Mouse (Mus musculus) R1 (cell line): Measurements from ENCODE around the gene Hist1h1t.
"Not testable (repeated sequence)": the region's sequence is repeated elsewhere in the genome, so short reads cannot be mapped to it uniquely, and the experiment has no call there.

Experiments
- DNase-seq: peaks from one replicate; pipeline ENCODE4 v3.0.0-alpha.2; 2018; ENCODE audit warnings: low read depth, low spot score

Gene Hist1h1t

DNA sequence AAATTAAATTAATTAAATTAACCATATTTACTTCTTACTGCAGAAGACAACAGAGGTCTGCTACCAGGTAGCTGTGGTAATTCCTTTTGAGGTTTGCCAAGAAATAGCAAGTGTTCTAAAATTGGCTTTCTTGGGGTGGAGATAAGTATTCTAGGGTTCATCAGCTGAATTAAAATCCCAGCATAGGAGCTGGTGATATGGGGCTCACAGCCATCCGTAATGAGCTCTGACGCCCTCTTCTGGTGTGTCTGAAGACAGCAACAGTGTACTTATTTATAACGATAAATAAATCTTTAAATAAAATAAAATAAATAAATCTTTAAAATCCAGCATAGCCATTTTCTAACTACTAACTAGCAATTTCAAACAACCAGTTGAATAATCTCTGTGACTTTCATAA lies 4.2 kb downstream of the Hist1h1t start:
- no peak for DNase-seq

DNA sequence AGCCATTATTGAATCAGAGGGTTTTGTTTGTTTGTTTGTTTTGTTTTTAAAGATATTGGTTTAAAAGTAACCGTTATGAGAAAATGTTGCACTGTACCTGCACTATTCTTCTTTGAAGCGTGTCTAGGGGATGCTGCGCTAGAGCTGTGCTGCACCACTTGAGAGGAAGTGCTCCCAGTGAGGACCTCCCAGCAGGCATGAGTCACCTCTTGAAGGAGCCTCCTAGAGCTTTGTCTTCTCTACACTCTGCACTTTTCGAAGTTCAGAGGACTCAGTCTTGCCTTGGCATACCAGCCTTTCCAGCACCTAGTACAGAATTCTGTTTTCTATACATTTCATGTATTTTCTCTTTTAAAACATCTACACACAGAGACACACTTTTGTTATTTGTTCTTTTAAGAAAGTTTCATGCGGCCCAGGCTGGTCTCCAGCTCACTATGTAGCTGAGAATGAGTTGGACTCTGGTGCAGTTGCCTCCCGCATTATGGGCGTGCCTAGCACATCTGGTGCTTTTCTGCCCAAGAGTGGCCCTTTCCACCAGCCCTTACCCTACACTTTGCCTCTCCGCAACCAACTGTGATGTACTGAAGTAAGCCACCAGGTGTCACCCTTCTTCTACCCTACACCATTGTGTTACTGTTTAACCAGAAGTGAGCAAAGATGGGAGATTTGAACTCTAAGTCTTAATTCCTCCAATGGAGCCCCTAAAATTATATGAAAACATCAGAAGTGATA lies 5.3 kb downstream of the Hist1h1t start:
- peak; percentile 88 for DNase-seq

- DNase-seq, result no peak
Observed at GRCm38 (mm10) chr13:23702220-23702619, 6.6 kb downstream of the Hist1h1t start.

GRCm38 (mm10) chr13:23702801-23703200 lies 7.2 kb downstream of the Hist1h1t start:
- DNase-seq, result not testable (repeated sequence)

DNA sequence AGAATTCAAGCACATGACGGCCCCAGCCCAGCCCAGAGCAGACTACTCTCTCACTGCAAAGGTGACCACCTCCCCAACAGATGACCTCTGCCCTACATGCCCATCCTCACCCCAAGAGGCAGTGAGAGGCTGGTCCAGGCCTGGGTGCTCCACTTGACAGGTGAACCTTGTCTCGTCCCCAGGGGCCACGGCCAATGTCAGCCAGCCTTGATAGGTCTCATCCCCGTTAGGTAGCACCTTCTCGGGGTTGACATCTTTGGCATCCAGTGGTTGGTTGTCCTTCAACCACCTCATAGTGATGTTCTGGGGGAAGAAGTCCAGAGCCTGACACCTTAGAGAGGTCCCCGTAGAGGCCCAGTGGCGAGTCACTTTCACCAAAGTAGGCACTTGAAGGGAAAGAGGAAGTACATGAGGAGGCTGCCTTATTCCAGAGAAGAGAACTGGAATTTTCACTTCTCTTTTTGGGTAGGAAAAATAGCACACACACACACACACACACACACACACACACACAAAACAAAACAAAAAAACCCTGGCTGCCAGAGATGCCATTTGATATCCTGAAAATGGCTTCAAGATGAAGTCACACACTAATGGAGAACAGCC lies 10.2 kb downstream of the Hist1h1t start:
- DNase-seq, result no peak

DNA sequence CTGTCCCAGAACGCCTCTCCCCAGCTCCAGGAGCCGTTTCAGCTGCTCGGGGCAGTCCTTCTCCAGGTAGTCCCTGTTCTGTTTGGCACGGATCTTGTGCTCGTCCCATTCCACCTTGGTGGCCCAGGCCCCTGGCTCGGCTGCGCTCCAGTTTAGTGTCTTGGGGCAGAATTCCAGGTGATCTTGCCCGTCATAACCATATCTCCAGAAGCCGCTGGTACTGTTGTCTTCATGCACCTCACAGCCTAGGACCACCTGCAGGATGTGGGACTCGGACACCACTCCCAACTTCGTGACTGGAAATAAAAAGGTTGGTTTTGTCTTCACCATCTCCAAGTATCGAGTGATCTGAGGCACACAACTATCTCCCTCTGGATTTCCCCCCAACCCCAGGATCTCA lies 11.2 kb downstream of the Hist1h1t start:
- DNase-seq, result no peak

DNA sequence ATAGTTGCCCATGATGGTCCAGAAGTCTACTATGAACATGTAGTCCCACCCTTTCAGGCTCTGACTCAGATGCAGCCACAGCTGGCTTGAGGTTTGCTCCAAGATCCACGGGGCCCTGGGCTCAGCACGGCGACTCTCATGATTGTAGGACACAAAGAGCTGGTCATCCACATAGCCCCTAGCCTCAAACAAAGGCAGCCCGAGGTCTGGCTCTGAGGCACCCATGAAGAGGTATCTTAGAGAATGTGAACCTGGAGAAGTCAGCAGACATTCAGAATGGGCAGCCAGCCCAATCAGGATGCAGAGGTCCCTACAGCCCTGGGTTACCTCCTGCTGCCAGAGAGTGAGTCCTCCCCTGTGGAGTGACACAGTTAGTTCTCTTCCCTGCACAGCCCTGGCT lies 12.4 kb downstream of the Hist1h1t start:
- DNase-seq, result no peak

GRCm38 (mm10) chr13:23708654-23709053 lies 13.0 kb downstream of the Hist1h1t start:
- DNase-seq, result no peak

DNA sequence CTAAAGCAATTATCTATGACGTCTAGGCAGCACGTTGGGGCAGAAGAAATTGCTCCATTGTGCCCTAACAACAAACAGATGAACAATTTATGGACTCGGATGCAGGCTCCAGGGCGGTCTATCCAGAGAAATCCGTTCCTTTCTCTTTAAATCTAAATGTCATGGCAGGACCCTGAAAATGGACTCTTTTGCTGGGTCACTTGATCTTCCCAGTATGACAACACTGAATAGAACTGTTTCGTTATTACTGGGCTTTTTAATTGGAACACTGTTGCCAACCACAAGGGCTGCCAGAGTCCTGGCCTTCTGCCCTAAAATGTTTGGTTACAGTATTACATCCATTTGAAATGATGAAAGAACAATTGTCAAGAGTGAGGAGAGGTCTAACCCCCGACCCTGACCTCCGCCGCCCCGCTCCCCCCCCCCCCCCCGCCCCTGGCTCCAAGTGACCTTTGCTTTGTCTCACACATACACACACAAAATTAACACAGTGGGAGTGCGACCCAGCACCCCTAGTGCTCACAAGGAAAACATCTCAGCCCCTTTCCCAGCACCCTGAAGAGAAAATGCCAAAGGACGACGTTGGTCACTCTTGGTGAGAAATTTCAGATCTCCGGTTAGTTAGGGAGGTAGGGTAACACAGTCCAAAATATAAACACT lies 14.2 kb downstream of the Hist1h1t start:
- DNase-seq, result no peak

DNA sequence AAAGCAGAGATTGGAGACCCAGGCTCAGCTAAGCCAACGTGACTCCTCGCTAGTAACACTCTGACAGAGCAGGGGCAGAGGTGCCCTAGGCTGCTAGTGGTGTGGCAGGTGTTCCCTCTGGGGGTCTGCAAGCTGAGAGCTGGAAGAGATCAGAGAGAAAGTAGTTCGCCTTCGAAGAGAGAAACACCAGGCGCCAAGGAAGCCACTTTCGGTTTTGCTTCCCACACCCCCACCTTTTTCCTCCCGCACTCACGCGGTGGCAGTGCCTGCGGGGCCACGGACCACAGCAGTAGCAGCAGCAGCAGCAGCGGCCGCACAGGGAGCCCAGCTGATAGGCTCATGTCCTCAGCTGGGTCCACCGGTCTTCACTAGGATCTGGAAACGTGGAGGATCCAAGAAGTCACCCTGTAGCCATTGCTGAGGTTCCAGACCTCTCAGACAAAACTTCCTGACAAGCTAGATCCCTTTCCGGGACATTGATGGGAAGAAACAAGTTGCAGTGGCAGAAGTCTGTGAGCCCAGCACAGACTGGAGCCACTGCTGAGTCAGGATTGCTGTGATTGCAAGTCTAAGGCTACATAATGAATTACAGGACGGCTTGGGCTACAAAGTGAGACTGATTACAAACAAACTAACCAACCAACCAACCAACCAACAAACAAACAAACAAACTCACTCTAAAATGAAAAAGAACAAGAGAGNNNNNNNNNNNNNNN lies 14.9 kb downstream of the Hist1h1t start, which contains the start of gene Hfe:
Gene Hfe (minus strand): TSS at position 481 of the 716 bp plus-strand sequence.
- peak; percentile 43 for DNase-seq

DNA sequence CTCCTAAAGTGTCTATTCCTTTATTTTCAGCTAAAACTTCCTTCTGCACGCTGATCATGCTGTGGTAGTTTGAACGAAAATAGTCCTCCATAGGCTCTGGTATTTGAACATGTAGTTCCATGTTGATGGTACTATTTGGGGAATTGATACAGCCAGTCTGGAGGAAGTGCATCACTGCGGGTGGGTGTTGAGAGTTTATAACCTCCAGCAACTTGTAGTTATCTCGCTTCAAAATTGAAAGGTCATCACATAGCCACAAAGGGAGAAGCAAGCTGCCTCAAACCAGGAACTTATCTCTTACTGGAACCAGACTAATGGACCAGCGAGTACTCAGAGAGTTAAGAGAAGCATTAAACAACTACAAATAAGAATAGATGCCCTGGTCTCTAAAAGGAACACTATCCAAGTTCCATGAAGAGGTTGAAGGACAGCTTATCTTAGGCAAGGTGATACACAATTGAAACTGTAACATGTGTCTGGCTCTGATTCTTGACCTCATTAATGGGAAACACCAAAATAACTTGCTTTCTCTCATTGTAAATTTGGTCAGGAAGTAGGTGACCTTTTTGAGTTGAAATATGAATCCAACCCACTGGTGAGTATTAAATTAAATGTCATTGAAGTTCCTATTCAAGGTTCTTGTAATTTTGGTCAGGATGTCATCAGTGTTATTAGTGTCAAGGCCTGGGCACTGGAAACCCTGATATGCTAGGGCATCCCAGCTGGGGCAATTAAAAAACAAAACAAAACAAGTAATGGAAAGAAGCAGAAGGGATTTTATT lies 20.8 kb downstream of the Hist1h1t start:
- DNase-seq, result no peak

DNA sequence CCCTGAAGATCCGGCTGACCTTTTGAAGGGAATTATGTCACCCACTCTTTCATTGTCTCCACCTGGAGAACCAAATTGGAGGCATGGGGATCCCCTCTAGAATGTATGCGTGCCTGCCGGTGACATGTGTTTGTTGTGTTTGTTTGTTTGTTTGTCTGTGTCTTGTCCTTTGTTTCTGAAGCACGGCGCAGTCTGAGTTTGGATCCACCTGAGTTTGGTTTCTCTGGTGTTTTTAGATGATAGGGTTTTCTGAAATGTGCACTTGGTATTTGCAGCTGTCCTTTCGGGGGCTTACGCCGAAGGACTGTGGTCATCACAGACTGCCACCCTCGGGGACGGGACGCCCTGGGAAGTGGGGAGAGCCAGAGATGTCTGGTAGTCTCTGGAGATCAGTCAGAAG lies 21.6 kb downstream of the Hist1h1t start:
- no peak for DNase-seq

- DNase-seq, result not testable (repeated sequence)
Observed at GRCm38 (mm10) chr13:23717593-23718245, 22.1 kb downstream of the Hist1h1t start.

DNA sequence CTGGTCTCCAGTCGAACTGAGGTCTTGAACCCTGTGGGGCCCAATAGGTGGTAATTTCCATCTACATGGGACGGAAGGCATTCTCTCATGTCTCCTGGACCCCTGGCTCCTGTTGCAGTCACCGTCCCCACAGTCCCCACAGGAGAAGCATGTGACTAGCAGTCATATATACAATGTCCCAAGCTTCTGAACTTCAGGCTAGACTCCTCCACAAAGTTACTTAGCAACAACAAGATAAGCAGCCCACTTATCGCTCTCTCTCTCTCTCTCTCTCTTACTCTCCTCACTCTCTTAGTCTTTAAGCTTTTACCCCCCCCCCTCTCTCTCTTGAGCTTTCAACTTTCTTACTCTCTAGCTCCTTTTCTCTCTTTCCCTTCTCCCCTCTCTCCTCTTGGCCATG lies 28.6 kb downstream of the Hist1h1t start:
- DNase-seq, result no peak

- no peak for DNase-seq
Observed at GRCm38 (mm10) chr13:23725213-23725612, 29.6 kb downstream of the Hist1h1t start.

DNA sequence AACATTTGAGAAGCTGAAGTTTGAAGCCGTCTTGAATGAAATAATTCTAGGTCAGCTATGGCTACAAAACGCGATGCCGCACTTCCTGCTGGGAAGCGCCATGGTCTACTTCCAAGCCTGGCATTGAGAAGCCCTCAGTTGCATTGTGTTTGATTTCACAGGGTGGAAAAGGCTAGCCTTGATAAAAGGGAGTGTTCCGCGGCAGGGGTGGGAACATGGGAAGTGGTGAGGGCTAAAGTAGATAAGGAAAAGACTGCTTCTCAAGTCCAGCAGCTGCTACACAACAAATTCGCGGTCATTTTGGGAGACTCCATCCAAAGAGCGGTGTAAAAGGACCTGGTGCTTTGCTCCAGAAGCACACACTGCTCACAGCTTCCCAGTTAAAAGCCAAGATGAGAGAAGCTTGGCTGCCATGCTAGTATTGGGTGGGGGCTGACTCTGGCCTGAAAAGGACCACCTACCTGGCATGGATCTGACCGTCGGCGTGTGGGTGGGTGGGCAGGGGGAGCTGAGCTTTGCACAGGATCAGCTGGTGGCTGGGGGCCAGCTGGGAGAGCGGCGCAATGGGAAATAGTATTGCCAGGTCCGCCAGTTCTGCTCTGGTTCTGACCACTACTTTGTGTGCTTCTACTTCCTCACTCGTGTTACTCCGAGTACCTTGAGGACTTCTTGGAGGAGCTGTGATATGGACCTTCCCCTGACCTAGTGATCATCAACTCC lies 33.0 kb downstream of the Hist1h1t start:
- DNase-seq, result no peak

- DNase-seq, result no peak
Observed at GRCm38 (mm10) chr13:23729192-23729525, 33.5 kb downstream of the Hist1h1t start.

DNA sequence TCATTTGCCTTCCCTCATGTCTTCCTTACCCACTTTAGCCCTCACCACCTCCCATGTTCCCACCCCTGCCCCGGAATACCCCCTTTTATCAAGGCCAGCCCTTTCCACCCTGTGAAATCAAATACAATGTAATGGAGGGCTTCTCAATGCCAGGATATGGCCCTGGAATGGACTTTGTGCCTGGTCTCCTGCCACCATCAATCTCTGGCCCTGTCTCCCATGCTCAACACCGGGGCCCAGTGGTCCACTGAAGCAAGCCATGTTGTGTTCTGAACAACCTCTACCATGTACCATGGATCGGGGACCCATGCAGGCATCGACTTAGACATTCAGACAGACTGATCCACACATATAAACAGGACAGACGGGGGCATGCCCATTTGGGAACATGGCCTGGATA lies 34.1 kb downstream of the Hist1h1t start:
- DNase-seq, result no peak

- no peak for DNase-seq
Observed at GRCm38 (mm10) chr13:23730479-23730878, 34.9 kb downstream of the Hist1h1t start.

- DNase-seq, result peak; percentile 51
Observed at GRCm38 (mm10) chr13:23732156-23732804, 36.7 kb downstream of the Hist1h1t start.
